Mouse (Mus musculus): ENCODE results near the gene Pcnx2.

- TF ChIP-seq CTCF (IDR thresholded peaks at IDR 0.05; ENCODE audit: borderline replicate concordance, insufficient read depth, low read depth, low read length): no peak
- TF ChIP-seq POLR2A (IDR thresholded peaks at IDR 0.05; ENCODE audit: borderline replicate concordance, insufficient read depth, low read length): no peak
These were observed 124.8 kb downstream of the Pcnx2 start for GRCm38 (mm10) chr8:125773281-125773803.

All from cerebellum, adult 2 months (tissue).